Mouse (Mus musculus): ENCODE measurements around the gene Nfkbib. TPM values are rescaled to one million over a fixed set of nuclear protein-coding genes. Genes with fewer than 3 reads are reported as not detected.
A peak's percentile ranks its signal among the peaks of the same experiment; 100 is the strongest.

The Nfkbib gene
- polyA plus RNA-seq, 1 experiment from 2014 or later = 30.5 TPM

DNA sequence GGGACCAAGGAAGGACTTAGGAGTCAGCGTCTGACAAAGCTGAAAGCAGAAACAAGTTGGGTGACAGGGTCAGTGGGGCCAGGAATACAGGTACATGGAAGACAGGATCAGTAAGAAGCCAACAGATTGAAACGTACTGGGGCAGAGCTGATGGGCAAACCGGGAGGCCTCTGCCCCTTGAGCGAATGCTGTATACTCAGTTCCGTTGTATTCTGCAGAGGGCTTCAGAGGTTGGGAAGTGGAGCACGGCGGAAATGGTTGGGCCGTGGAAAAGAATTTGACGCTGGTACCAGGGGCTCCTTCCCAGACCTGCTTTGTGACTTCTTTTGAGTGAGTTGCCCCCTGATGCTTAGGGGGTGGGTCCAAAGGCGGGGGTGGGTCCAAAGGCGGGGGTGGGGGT lies 34.1 kb downstream of the Nfkbib start:
- no peak overlapping the region for H3K27ac ChIP-seq (replicated peaks)
- peak overlapping the region; percentile 67 for H3K9ac ChIP-seq
- peak overlapping the region; percentile 56 for H3K4me3 ChIP-seq
- peaks cover 5% of the 10 kb centered on the region; the same call in 1 of the 2 replicates for H3K27me3 ChIP-seq (replicated peaks)
- peaks cover 14% of the 10 kb centered on the region for H3K4me1 ChIP-seq
- peaks cover 13% of the 10 kb centered on the region for H3K9me3 ChIP-seq
- no peak for ATAC-seq (ENCODE audit: extremely low read depth, insufficient number of reproducible peaks, low FRiP score, low TSS enrichment)
- WGBS = 19% methylated on average over 11 of the region's 11 CpGs
- peak overlapping the region; percentile 83 for H3K4me2 ChIP-seq
- peaks cover 51% of the 10 kb centered on the region for H3K36me3 ChIP-seq

DNA sequence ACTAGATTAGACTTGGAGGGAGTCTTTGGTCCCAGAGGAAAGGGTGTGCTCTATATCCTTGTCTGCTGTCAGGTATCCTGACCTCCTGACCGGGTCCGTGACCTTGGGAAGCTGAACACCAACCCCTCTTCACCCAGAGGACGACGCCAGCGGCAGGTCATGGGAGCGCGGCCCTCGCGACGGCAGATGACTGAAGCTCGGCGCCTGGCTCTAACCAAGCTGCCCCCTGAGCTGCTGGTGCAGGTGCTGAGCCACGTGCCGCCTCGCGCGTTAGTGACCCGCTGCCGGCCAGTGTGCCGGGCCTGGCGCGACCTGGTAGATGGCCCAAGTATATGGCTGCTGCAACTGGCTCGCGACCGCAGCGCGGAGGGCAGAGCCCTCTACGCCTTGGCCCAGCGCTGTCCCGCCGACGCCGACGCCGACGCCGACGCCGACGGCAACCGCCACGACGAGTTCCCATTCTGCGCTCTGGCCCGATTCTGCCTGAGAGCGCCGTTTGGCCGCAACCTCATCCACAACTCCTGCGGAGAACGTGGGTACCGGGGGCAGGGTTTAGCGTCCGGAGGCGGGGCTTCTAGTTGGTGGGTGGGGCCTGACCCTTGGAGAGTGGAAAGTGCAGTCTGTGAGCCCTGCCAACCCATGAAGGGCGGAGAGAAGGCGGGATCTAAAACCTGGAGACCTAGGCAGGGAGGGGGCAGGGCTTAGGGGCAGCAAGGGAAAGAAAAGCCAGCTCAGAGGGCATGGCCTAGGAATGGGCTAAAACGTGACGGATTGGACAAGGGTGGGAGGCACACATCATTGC lies 34.8 kb downstream of the Nfkbib start:
- ATAC-seq (ENCODE audit: extremely low read depth, insufficient number of reproducible peaks, low FRiP score, low TSS enrichment) = peak; percentile 90
- H3K36me3 ChIP-seq = peaks cover 44% of the 10 kb centered on the region
- 2% methylated on average over 58 of the region's 58 CpGs for WGBS
- peak overlapping the region; percentile 83 for H3K4me2 ChIP-seq
- peaks cover 13% of the 10 kb centered on the region for H3K9me3 ChIP-seq
- H3K4me1 ChIP-seq = peaks cover 14% of the 10 kb centered on the region
- H3K27ac ChIP-seq (replicated peaks) = no peak overlapping the region
- H3K4me3 ChIP-seq = peak overlapping the region; percentile 56
- H3K9ac ChIP-seq = peak overlapping the region; percentile 67
- peaks cover 5% of the 10 kb centered on the region; the same call in 1 of the 2 replicates for H3K27me3 ChIP-seq (replicated peaks)

DNA sequence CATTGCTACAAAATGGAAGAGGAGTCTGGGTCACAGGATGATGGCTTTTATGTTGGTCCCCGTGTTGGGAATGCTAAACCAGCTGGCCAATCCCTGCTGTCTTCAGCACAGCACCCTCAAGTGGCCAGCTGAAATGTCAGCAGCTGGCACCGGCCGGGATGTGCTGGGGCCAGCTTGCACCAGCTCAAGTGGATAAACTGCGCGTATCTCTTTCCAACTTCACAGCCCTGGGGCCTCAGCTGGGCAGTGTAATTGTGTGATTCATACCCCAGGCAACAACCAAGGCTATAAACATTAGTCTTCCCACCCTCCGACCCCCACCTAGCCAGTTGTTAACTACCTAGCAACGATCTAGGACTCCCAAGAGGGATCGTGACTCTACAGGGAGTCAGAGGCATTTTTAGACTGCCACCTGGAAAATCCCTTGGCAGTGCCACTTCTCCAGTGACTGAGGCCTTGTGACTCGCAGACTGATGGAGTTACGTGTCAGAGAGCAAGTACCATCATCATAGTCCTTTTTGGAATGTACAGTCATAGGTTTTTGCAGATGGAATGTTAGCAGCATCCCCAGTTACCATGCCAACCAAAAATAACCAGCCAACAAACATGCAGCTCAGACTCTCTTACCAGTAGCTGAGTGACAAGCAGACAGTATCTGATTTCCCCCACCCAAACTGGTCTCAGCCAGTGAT lies 39.5 kb downstream of the Nfkbib start:
- WGBS = 54% methylated on average over 10 of the region's 10 CpGs
- H3K9ac ChIP-seq = no peak overlapping the region
- H3K4me1 ChIP-seq = peaks cover 12% of the 10 kb centered on the region
- peaks cover 34% of the 10 kb centered on the region for H3K36me3 ChIP-seq
- H3K27me3 ChIP-seq (replicated peaks) = peaks cover 5% of the 10 kb centered on the region; the same call in 1 of the 2 replicates
- H3K27ac ChIP-seq (replicated peaks) = no peak overlapping the region
- no peak overlapping the region for H3K4me2 ChIP-seq
- H3K4me3 ChIP-seq = no peak overlapping the region
- ATAC-seq (ENCODE audit: extremely low read depth, insufficient number of reproducible peaks, low FRiP score, low TSS enrichment) = no peak
- peaks cover 13% of the 10 kb centered on the region for H3K9me3 ChIP-seq

DNA sequence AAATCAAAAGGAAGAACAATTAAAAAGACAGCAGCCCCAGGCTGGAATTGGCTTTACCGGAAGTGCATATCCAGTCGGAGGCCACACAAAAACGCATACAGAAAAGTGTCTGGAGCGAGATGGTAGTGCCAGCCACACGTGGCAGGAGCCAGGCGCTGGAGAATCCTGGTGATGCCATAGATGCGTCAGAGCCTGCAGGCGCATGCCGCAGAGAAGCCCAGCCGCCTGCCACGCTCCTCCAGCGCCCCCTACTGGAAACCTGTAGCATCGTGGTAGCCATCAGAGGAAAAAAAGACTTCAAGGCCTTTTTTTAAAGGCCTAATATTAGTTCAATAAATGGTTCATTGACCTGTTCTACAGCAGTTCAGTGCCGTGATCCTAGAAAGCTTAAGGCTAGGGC lies 40.7 kb downstream of the Nfkbib start:
- WGBS = 6% methylated on average over 14 of the region's 14 CpGs
- Histone ChIP-seq H3K4me2 (peak overlapping the region; percentile 31), H3K9ac (no peak overlapping the region), H3K36me3 (peaks cover 36% of the 10 kb centered on the region), H3K9me3 (peaks cover 10% of the 10 kb centered on the region), H3K4me1 (0 out of 2 replicates have a peak, but pooled peaks cover 4% of the 10 kb centered on the region), H3K27me3 (replicated peaks) (0 out of 2 replicates have a peak, but pooled peaks cover under 1% of the 10 kb centered on the region), H3K4me3 (no peak overlapping the region), H3K27ac (replicated peaks) (no peak overlapping the region)
- ATAC-seq (ENCODE audit: extremely low read depth, insufficient number of reproducible peaks, low FRiP score, low TSS enrichment) = no peak

DNA sequence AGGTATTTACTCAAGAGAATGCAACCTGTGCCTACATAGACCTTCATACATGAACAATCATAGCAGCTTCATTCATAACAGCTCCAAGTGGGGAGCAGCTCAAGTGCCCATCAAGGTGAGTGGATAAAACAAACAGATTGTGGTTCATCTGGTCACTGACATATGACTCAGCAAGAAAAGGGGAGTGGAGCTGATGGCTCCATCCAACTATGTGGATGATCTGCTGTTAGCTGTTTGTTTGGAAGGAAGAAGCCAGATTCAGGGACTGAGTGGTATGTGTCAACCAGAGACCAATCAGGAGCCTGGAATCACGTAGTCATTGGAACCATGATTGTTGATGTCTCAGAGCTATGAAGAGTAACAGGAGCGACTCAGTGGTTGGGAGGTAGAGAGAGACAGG lies 42.7 kb downstream of the Nfkbib start:
- 89% methylated on average over 2 of the region's 2 CpGs for WGBS
- H3K9ac ChIP-seq = no peak overlapping the region
- H3K4me3 ChIP-seq = no peak overlapping the region
- H3K27ac ChIP-seq (replicated peaks) = no peak overlapping the region
- H3K27me3 ChIP-seq (replicated peaks) = no peaks in the 10 kb centered on the region
- peaks cover 8% of the 10 kb centered on the region for H3K4me1 ChIP-seq
- no peaks in the 10 kb centered on the region for H3K9me3 ChIP-seq
- peaks cover 22% of the 10 kb centered on the region for H3K36me3 ChIP-seq
- H3K4me2 ChIP-seq = no peak overlapping the region
- ATAC-seq (ENCODE audit: extremely low read depth, insufficient number of reproducible peaks, low FRiP score, low TSS enrichment) = no peak

GRCm38 (mm10) chr7:28722079-28722478 lies 45.2 kb downstream of the Nfkbib start:
- WGBS = 89% methylated on average over 7 of the region's 7 CpGs
- Histone ChIP-seq H3K4me1 (peaks cover 22% of the 10 kb centered on the region), H3K9ac (no peak overlapping the region), H3K4me2 (no peak overlapping the region), H3K9me3 (no peaks in the 10 kb centered on the region), H3K27ac (replicated peaks) (no peak overlapping the region), H3K4me3 (no peak overlapping the region), H3K36me3 (peaks cover 22% of the 10 kb centered on the region), H3K27me3 (replicated peaks) (no peaks in the 10 kb centered on the region)
- no peak for ATAC-seq (ENCODE audit: extremely low read depth, insufficient number of reproducible peaks, low FRiP score, low TSS enrichment)

DNA sequence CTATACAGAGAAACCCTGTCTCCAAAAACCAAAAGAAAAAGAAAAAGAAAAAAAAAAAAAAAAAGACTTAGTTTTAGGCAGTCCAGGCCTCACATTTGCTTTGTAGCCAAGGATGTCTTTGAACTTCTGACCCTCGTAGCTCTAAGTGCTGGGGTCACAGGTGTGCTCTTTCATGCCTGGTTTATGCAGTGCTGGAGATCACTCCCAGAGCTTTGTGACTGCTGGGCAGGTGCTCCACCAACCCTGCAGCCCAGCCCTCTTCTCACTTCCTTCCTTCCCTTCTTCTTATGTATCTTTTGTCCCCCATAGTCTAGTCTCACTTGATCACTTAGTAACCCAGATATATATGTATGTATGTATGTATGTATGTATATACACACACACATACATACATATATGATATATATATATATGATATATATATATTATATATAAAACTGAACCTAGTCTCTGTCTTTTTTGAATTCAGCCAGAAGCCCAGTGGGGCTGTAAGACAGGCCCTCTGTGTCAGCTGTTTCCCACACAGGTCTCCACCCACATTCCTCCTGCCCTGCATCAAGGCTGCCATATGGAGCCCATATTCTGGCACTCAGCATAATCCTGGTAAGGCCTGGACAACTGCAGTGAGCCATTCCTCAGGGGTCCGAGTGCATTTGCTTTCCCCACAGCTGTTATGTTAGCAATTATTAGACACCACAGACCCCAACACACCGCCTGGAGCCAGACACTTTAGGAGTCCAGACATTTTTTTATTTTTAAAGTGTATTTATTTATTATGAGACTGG lies 46.4 kb downstream of the Nfkbib start:
- Histone ChIP-seq H3K27ac (replicated peaks) (no peak overlapping the region), H3K4me2 (no peak overlapping the region), H3K4me1 (peaks cover 21% of the 10 kb centered on the region), H3K9ac (no peak overlapping the region), H3K36me3 (peaks cover 17% of the 10 kb centered on the region), H3K9me3 (no peaks in the 10 kb centered on the region), H3K27me3 (replicated peaks) (no peaks in the 10 kb centered on the region), H3K4me3 (no peak overlapping the region)
- WGBS = 62% methylated on average over 3 of the region's 3 CpGs
- ATAC-seq (ENCODE audit: extremely low read depth, insufficient number of reproducible peaks, low FRiP score, low TSS enrichment) = no peak

- no peaks in the 10 kb centered on the region for H3K27me3 ChIP-seq (replicated peaks)
- WGBS = 71% methylated on average over 2 of the region's 2 CpGs
- ATAC-seq (ENCODE audit: extremely low read depth, insufficient number of reproducible peaks, low FRiP score, low TSS enrichment) = no peak
These were observed 47.7 kb downstream of the Nfkbib start for GRCm38 (mm10) chr7:28719650-28720049.

GRCm38 (mm10) chr7:28719159-28719558 lies 48.2 kb downstream of the Nfkbib start:
- H3K36me3 ChIP-seq = peaks cover 5% of the 10 kb centered on the region
- H3K27ac ChIP-seq (replicated peaks) = no peak overlapping the region
- ATAC-seq (ENCODE audit: extremely low read depth, insufficient number of reproducible peaks, low FRiP score, low TSS enrichment) = no peak
- H3K27me3 ChIP-seq (replicated peaks) = no peaks in the 10 kb centered on the region
- peak overlapping the region; percentile 27 for H3K4me2 ChIP-seq
- H3K4me1 ChIP-seq = peaks cover 34% of the 10 kb centered on the region
- H3K4me3 ChIP-seq = no peak overlapping the region
- no peaks in the 10 kb centered on the region for H3K9me3 ChIP-seq
- 23% methylated on average over 4 of the region's 4 CpGs for WGBS
- H3K9ac ChIP-seq = no peak overlapping the region

More at GRCm38 (mm10) chr7:28719650-28720049, 47.7 kb downstream of the Nfkbib start:
- Histone ChIP-seq H3K4me2 (no peak overlapping the region), H3K9ac (no peak overlapping the region), H3K4me1 (peaks cover 30% of the 10 kb centered on the region), H3K9me3 (no peaks in the 10 kb centered on the region), H3K36me3 (peaks cover 10% of the 10 kb centered on the region), H3K4me3 (no peak overlapping the region), H3K27ac (replicated peaks) (no peak overlapping the region)

DNA sequence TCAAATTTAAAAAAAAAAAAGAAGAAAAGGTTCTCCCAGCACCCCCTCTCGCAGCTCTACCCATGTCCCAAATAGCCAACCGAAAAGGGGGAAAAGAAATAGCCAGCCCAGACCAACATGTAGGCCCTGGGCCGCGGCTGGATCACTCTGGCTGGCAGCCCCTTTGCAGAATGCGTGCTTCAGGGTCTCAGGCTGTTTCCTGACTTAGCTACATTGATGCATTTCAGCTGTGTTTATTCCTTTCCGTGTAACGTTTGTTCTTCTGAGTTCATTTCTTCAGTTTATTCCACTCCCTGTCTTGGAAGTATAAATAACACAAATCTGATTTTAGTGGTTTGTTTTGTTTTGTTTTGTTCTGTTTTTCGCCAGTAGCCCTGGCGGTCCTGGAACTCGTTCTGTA lies 49.6 kb downstream of the Nfkbib start:
- Histone ChIP-seq H3K4me1 (peaks cover 46% of the 10 kb centered on the region), H3K27ac (replicated peaks) (no peak overlapping the region), H3K36me3 (0 out of 2 replicates have a peak, but pooled peaks cover 2% of the 10 kb centered on the region), H3K27me3 (replicated peaks) (no peaks in the 10 kb centered on the region), H3K4me3 (peak overlapping the region; percentile 70; the same call in 1 of the 2 replicates), H3K9me3 (no peaks in the 10 kb centered on the region), H3K9ac (no peak overlapping the region), H3K4me2 (peak overlapping the region; percentile 85)
- WGBS = 74% methylated on average over 10 of the region's 10 CpGs
- ATAC-seq (ENCODE audit: extremely low read depth, insufficient number of reproducible peaks, low FRiP score, low TSS enrichment) = no peak

All from heart, embryonic 13.5 days (tissue).